Mouse (Mus musculus) T-helper 17 cell (primary cell): ENCODE results near the gene Mta3.

ENCODE experiments used
- in situ Hi-C, 2 experiments: fragments of 300-600 bp; cut with MboI, MseI; formaldehyde crosslinking; loops; 1 replicate in 1 of 2; 2 replicates in 1 of 2; pipeline ENCODE4 v1.15.1; 2025; ENCODE audit warnings: high pct_unique_total_duplicates in 2 of 2

Mta3 gene

GRCm38 (mm10) chr17:83706116-83706593 is at the start of gene Mta3:
Mta3 (plus strand) TSS chr17:83706163.
- in situ Hi-C loops: no loop called here

- in situ Hi-C loops: no loop called here
These were observed 48.6 kb upstream of the Mta3 start for GRCm38 (mm10) chr17:83657375-83657774.

GRCm38 (mm10) chr17:83658943-83659342 is 47.0 kb upstream of the Mta3 start:
- in situ Hi-C loops: no loop called here

- in situ Hi-C loops: no loop called here
These were observed 41.2 kb upstream of the Mta3 start for GRCm38 (mm10) chr17:83664761-83665160.

GRCm38 (mm10) chr17:83666597-83667287 is 39.2 kb upstream of the Mta3 start:
- in situ Hi-C loops: no loop called here

- in situ Hi-C loops: no loop called here
These were observed 37.9 kb upstream of the Mta3 start for GRCm38 (mm10) chr17:83667934-83668690.

GRCm38 (mm10) chr17:83672685-83673084 is 33.3 kb upstream of the Mta3 start:
- in situ Hi-C loops: no loop called here

GRCm38 (mm10) chr17:83677370-83677769 is 28.6 kb upstream of the Mta3 start:
- in situ Hi-C loops: no loop called here

- in situ Hi-C loops: no loop called here
These were observed 24.0 kb upstream of the Mta3 start for GRCm38 (mm10) chr17:83681977-83682376.

- in situ Hi-C loops: no loop called here
These were observed 21.5 kb upstream of the Mta3 start for GRCm38 (mm10) chr17:83684475-83684874.

GRCm38 (mm10) chr17:83690418-83690817 is 15.5 kb upstream of the Mta3 start:
- in situ Hi-C loops: no loop called here

- in situ Hi-C loops: no loop called here
These were observed 14.6 kb upstream of the Mta3 start for GRCm38 (mm10) chr17:83691379-83691778.

GRCm38 (mm10) chr17:83693941-83694340 is 12.0 kb upstream of the Mta3 start:
- in situ Hi-C loops: no loop called here

- in situ Hi-C loops: no loop called here
These were observed 10.2 kb upstream of the Mta3 start for GRCm38 (mm10) chr17:83695785-83696184.

GRCm38 (mm10) chr17:83699062-83699724 is 6.8 kb upstream of the Mta3 start:
- in situ Hi-C loops: no loop called here

- in situ Hi-C loops: no loop called here
These were observed 5.8 kb upstream of the Mta3 start for GRCm38 (mm10) chr17:83700125-83700524.

- in situ Hi-C loops: no loop called here
These were observed 1.5 kb upstream of the Mta3 start for GRCm38 (mm10) chr17:83704469-83704868.

GRCm38 (mm10) chr17:83705352-83706115 is 429 bp upstream of the Mta3 start:
- in situ Hi-C loops: no loop called here

- in situ Hi-C loops: no loop called here
These were observed 697 bp downstream of the Mta3 start for GRCm38 (mm10) chr17:83706594-83707126.

GRCm38 (mm10) chr17:83707372-83707771 is 1.4 kb downstream of the Mta3 start:
- in situ Hi-C loops: no loop called here

- in situ Hi-C loops: no loop called here
These were observed 1.9 kb downstream of the Mta3 start for GRCm38 (mm10) chr17:83707846-83708245.
